Mouse (Mus musculus) adrenal gland, postnatal 4 days (tissue): Measurements from ENCODE around the gene Skap1. TPM values are rescaled to one million over a fixed set of nuclear protein-coding genes. Genes with fewer than 3 reads are reported as not detected.
"Not testable (repeated sequence)": the region's sequence is repeated elsewhere in the genome, so short reads cannot be mapped to it uniquely, and the experiment has no call there.

ENCODE experiments used
- DNase-seq, 2 experiments: peaks; one replicate each; pipeline ENCODE4 v3.0.0; 2021 to 2022; ENCODE audit warnings: low spot score in 2 of 2, mixed read lengths in 2 of 2
- total RNA-seq, 2 experiments: library from RNA; stranded (reverse); gene quantifications; 2 replicates each; pipeline ENCODE4 v1.2.3; 2021

The Skap1 gene
- total RNA-seq, 2 experiments from 2014 or later: 6.1 to 7.6 TPM

DNA sequence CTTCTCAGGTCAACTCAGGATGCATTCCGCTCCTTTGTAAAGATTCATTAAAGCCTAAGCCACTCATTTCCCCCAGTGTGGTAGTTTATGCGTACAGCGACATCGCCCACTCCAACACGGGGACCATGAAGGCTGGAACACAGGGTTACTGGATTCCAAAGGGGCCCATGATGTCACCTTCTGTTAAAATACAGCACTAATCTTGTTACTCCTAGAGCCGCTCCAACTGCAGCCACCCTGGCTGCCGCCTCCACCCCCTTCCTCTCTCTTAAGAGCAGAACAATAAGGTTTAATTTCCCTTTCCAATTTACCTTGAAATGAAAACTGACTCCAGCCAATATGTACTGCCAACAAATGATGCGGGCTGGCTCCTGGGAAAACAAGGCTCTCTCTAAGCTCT is 310.7 kb downstream of the Skap1 start:
- DNase-seq: no peak

DNA sequence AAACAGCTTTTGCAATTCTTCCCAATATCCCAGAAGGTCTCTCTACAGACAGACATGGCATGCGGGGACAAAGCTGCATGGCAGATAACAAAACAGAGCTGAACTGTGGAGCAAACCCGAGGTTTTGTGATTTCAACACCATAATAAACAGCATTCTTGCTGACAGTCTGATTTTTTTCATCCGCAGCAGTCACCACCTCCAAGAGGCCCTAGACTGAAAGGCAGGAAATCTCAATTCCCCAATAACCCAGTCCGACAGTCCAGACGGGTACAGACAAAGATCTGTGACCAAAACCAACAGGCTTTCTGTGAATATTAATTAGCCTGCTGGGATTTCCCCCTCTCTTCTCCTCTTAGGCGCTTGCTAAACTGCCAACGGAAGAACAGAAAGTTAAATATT is 311.3 kb downstream of the Skap1 start:
- DNase-seq: no peak

DNA sequence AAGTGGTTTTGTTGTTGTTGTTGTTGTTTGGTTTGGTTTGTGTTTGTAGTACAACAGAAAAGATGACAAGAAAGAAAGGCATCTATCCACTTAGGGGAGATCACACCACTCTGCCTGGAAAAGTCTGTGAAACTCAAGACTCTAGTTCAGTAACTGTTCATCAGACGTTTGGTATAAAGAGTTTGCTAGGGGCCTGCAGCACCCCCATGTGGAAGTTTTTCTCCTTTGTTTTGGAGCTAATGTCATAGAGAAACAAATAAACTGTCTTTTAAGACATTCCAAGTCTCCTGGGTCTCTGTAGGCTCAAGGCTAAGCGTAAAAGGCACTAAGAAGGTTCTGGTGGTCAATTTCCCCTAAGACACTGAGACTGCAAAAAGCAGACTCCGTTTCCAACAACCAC is 311.7 kb downstream of the Skap1 start:
- DNase-seq: no peak

DNA sequence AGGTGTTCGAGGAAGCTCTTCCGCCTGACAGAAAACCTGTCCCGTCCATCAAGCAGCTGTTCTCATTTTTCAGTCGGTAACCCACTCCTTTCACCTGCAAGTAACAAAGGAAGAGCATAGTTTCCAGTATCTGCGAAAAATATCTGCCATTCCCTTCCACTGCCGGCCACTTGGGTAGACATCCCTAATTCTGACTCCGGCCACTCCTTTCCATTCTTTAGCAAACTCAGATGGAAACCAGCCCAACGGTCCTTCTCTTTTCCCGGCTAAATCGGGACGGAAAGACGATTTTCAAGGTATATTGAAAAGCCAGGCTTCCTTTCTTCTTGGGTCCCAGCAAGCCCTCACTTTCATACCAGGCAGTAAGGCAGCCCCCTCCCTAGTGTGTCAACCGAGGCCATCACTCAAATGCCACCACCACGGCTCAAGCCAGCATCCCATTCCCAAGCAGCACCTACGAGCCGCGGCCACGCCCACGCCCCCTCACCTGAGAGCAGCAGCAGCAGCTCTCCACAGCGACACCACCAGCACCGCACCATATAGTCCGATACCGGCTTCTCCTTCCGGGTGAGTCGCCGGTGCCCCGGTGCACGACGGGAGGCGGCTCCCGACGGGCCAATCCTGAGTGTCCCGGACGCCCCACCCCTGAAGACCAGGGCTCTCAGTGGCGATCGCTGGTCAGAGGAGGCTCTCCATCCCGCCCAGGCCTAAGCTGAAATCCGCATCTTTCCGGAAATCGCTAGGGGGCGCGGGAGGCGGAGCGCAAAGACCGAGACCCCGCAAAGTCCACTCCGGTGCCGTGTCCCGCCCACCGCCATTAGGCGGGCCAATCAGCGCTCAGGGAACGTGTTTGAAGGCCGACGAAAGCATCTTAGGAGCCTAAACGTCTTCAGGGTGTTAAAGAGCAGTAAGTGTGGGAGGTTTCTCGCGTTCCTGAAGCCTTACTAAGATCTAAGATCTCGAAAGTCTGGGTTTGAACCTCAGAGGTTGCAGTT is 312.9 kb downstream of the Skap1 start, which contains the start of gene Snx11:
Gene Snx11, minus strand, starts transcription at position 592 of the 995 bp plus-strand sequence.
- peak; percentile 98 to 100 for DNase-seq

DNA sequence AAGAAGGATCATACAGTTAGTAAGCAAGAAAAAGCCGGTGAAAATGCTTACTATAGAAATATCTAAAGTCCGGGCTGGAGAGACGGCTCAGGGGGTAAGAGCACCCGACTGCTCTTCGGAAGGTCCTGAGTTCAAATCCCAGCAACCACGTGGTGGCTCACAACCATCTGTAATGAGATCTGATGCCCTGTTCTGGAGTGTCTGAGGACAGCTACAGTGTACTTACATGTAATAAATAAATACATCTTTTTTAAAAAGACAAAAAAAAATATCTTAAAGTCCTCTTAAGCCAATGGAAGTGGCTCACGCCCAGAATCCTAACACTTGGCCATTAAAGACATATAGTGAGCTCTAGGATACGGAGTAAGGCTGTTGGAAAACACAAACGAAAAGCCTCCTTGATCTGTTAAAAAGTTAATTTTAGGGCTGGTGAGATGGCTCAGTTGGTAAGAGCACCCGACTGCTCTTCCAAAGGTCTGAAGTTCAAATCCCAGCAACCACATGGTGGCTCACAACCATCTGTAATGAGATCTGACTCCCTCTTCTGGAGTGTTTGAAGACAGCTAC is 313.8 kb downstream of the Skap1 start:
- not testable (repeated sequence) for DNase-seq

DNA sequence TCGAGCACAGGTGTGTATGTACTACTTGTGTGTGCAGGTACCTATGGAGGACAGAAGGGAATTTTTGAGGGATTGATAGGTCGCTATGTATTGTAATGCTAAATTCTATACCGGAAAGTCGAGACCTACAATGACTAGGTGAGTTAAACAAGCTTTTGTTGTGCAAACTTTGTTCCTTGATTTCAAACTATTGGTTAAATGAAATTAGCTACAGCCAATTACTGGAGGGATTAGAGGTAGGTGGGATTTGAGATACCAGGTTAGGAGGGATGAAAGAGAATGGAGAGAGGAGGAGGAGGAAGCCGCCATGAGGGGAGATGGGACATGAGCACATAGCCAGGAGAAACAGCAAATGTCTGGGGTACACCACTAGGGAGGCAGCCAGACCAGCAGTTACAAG is 315.9 kb downstream of the Skap1 start:
- no peak for DNase-seq

DNA sequence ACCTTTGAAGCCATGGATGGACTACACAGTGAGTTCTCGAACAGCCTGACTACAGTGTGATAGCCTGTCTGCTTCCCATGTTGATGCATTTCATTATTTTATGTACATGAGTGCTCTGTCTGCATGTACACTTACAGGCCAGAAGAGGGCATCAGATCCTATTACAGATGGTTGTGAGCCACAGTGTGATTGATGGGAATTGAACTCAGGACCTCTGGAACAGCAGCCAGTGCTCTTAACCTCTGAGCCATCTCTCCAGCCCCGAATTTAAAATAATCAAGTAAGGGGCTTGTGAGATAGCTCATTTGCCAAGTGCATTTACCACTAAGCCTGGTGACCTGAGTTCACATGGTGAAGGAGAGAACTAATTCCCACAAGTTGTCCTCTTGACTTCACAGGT is 317.0 kb downstream of the Skap1 start:
- DNase-seq: no peak

DNA sequence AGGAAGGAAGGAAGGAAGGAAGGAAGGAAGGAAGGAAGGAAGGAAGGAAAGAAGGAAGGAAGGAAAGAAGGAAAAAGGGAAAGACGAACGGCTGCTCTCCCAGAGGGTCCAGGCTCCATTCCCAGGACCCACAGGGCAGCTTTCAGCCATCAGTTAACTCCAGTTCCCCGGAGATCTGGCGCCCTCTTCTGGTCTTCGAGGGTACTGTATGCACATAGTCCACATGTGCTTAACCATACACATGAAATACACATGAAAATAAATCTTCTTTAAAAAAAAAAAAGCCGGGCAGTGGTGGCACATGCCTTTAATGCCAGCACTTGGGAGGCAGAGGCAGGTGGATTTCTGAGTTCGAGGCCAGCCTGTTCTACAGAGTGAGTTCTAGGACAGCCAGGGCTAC is 320.5 kb downstream of the Skap1 start:
- DNase-seq: peak; percentile 36 to 60

DNA sequence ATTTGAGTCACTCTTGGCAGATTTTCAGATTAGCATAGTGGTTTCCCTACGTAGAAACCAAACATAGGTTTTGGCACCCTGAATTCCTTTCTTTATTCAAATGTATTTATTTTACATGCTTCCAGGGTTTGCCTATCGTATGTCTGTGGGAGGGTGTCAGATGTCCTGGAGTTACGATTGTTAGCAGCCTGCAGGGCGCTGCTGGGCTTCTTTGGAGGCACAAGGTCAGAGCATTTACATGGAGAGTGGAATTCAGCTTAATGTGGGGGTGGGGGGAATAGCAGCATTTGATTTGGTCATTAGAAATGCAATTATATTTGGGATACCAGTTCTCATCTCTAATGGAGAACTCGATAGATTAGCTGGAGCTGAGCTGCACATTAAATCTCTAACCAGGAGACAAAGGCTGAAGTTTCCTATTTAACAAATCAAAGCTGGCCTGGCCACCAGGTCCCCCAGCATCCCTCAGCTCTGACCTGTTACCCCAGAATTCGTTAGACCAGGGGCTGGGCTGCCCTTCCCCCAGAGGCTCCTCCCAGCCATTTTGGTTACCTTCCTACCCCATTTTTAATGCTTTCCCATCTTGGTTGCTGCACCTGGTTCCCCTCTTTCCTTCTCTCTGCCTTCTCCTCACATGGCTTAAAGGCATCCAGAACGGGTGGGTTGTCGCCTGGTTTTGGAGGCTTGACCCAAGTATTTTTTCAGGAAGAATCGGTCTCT is 322.5 kb downstream of the Skap1 start:
- DNase-seq: no peak

DNA sequence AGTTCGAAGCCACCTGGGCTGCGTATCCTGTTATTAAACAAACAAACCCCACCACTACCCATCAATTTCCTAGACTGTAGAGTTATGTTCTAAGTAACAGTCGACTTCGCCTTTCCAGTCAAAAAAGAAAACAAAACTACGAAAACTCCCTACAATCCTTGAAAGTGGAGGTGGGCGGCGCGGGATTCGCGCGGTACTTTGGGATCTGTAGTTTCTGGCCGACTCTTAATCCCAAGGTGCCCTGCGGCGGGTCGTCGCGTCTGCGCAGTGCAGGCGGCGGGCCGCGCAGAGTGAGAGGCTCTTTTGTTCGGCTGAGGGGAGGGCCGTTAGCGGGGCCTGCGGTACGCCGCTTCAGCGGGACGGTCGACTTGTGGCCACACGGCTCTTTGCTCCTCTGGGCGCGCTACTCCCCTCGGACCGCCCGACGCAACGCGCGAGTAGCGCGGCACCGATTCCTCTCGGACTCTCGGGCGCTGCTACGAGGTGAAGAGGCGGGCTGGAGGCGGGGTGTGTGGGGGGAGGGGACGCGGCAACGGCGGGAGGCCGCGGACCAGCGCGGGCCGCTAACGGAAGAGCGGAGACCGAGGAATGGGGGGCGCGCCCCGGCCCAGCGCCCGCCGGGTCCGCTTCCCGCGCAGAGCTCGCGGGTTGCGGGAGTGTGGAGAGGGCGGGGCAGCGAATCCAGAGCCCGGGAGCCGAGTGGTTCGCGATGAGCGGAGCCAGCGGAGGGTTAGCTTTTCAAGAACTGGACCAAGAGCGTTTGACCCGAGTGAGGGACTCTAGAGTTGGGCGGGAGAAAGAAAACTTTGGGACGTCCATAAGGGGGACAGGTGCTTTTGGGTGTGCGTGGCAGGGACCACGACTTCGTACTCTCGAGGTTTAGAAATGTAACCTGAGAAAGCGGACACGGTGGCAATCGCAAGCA is 324.7 kb downstream of the Skap1 start, which contains the start of gene Cbx1:
Gene Cbx1, plus strand, starts transcription at position 257 of the 925 bp plus-strand sequence.
- peak; percentile 85 to 86 for DNase-seq

DNA sequence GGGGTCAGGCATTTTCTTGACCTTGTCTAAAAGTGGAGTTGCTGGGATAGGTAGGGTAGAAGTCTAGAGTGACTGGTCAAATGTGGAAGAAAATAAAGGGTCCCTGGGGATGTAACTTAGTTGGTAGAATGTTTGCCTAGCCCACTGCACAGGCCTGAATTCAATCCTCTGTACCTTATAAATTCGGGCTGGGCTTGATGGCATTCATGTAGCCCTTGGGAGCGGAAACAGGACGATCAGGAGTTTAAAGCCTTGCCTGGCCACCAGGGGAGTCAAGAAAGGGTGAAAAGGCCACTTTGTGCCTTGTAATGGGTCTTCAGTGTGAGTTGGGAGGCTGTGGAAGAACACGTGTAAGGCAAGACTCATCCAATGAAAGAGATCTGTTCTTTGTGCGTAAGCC is 325.6 kb downstream of the Skap1 start:
- DNase-seq: no peak

DNA sequence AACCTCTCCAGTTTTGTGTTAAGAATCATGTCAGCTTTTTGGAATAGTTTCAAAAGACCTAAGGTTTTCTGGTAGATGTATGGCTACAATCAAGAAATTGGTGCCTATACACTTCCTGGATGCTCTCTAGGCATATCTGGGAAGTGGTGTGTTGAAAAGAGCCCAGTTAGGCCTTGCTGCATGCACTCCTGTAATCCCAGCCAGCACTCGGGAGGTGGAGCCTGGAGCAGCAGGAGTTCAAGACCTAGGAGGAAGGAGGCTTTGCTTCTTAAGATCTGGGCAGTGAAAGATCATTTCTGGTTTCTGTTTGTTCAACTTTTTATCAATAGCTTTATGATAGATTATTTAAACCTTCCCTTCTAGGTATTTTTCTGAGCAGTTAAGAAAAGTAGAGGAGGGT is 326.3 kb downstream of the Skap1 start:
- DNase-seq: no peak

DNA sequence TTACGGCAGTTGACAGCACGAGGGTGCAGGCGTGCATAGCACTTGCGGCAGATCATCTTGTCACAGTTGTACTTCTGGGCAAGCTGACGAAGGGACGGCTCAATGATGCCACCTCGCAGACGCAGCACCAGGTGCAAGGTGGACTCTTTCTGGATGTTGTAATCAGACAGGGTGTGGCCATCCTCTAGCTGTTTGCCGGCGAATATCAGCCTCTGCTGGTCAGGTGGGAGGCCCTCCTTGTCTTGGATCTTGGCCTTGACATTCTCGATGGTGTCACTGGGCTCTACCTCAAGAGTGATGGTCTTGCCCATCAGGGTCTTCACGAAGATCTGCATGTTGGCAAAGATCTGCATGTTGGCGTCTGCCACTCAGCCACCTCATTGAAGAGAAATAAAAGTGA is 331.1 kb downstream of the Skap1 start:
- no peak for DNase-seq

DNA sequence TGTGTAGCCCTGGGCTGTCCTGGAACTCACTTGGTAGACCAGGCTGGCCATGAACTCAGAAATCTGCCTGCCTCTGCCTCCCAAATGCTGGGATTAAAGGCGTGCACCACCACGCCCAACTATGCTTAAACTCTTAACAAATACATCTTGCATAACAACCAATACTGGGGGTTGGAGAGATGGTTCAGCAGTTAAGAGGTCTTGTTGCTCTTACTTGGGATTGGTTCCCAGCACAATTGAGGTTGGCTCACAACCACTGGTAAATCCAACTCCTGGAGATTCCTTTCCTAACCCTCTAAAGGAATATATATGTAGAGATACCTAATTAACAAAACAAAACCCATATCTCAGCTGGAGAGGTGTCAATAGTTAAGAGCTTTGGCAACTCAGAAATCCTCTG is 331.7 kb downstream of the Skap1 start:
- DNase-seq: no peak

DNA sequence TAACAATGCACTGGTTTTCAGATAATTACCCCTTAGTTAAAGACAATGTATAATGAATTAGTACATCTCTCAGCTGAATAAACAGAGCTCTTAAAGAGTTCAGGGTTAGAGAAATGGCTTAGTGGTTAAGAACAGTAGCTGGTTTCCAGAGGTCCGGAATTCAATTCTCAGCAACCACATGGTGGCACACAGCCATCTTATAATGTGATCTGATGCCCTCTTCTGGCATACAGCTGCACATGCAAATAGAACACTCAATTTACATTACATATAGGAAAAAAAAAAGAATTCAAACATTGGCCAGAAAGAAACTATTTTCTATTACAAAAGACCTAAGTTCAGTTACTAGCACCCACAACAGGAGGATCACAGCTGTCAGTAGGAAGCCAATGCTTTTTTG is 332.2 kb downstream of the Skap1 start:
- no peak for DNase-seq

DNA sequence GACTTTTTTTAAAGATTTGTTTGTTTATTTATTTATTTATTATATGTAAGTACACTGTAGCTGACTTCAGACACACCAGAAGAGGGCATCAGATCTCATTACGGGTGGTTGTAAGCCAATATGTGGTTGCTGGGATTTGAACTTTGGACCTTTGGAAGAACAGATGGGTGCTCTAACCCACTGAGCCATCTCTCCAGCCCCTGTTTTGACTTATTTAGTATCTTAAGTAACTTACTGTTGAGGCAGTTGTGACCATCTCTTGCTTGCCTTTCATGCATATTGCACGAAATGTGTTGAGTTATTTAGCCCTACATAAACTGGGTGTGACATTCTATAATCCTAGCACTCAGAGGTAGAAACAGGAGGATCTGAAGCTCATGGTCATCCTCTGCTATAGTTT is 335.1 kb downstream of the Skap1 start:
- no peak for DNase-seq

DNA sequence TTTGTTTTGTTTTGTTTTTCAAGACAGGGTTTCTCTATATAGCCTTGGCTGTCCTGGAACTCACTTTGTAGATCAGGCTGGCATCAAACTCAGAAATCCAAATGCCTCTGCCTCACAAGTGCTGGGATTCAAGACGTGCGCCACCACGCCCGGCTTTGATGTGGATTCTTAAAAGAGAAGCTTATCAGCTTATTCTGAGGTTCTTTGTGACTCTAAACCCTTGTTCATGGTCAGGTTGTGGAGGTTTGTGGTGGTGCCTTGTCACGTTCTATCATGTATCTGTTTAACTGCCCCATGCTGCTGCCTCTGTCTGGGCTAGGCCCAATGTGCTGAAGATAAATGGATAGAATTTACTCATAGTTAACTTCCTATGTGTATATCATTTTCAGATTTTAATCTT is 341.2 kb downstream of the Skap1 start:
- DNase-seq: no peak

DNA sequence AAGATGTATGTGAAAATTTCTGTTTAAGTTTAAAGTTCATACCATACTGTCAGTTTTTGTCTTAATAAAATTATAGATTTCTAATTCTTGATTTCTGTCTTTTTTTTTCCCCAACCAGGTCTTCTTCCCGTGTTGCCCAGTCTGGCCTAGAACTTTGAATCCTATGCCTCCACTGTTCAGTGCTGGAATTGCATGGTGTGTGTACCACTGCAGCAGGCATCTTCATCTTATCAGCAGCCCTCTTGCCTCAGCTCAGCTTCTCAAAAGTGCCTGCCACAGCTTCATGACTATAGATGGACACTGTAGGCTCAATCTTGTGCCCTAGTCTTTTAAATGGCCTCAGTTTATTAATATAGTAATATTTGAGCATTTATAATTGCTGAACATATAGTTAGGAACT is 343.7 kb downstream of the Skap1 start:
- DNase-seq: no peak
